Mouse (Mus musculus) E14TG2a.4 (cell line): ENCODE results near the gene Rab3a.

Experiments
- CTCF ChIP-seq: conservative IDR thresholded peaks from 2 replicates; pipeline ENCODE4 v1.5.1; 2014; ENCODE audit warnings: low read length
- NANOG ChIP-seq: IDR thresholded peaks from 2 replicates; pipeline ENCODE4 v1.6.1; 2014; ENCODE audit warnings: borderline replicate concordance, low read length, mixed read lengths
- POU5F1 ChIP-seq: IDR thresholded peaks from 2 replicates; pipeline ENCODE4 v1.6.1; 2014; ENCODE audit warnings: low read length, borderline replicate concordance

- TF ChIP-seq CTCF (no peak), NANOG (no peak), POU5F1 (no peak)
Observed at GRCm38 (mm10) chr8:70776496-70777444, 22.3 kb downstream of the Rab3a start, which contains the start of gene Pik3r2.
